Mouse (Mus musculus): ENCODE results near the gene Brip1. TPM values are rescaled to one million over a fixed set of nuclear protein-coding genes. Genes with fewer than 3 reads are reported as not detected.

The Brip1 gene
- polyA plus RNA-seq, 1 experiment from 2014 or later: 11.4 TPM

DNA sequence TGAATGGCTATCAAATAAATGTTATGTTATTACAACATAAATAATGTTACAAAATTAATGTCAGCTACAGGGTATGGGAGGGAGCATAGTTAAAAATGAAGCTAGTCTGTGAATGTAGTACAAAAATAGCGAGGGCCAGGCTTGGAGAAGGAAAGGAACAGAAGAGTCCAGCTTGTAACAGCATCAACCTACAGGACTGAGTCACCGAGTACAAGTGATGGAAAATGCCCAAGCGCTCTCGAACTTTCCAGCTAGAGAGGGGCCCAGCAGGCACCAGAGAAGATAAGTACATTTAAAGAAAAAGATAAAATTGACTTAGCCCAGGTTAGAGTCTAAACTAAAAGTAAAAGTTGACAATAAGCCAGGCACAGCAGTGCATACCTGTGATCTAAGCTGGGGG lies 116.5 kb downstream of the Brip1 start:
- Histone ChIP-seq H3K27ac (ENCODE audit: low read length) (no peak overlapping the region), H3K36me3 (ENCODE audit: control insufficient read depth, insufficient read depth, low read length) (no peaks in the 10 kb centered on the region), H3K9ac (ENCODE audit: low read length) (no peak overlapping the region), H3K4me3 (ENCODE audit: low read length) (no peak overlapping the region), H3K4me2 (ENCODE audit: low read depth, low read length) (no peak overlapping the region), H3K27me3 (ENCODE audit: control insufficient read depth, insufficient read depth, low read depth, low read length) (no peaks in the 10 kb centered on the region), H3K9me3 (ENCODE audit: control insufficient read depth, low read length) (no peaks in the 10 kb centered on the region), H3K4me1 (replicated peaks; ENCODE audit: control insufficient read depth, insufficient read depth, low read length) (peaks cover 3% of the 10 kb centered on the region)
- no peak for ATAC-seq (ENCODE audit: low read depth)
- 70% methylated on average over 4 of the region's 4 CpGs for WGBS

DNA sequence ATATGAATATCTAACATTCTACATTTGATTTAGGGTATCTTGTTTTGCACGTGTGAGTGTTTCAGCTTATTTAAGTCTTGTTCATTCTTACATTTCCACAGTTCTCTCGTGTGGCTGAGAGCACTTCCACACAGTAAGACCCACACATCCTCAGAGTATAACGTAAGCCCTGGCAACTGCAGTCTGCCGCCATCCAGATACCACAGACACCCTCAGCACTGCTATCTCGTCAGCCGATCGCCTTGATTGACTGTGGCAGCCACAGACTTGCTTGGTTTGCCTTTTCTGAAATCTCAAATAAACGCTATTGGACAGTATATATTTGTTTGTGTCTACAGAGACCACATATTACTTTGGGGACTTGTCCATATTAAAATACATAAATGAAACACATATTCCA lies 123.0 kb downstream of the Brip1 start:
- no peak overlapping the region for H3K27ac ChIP-seq (ENCODE audit: low read length)
- H3K4me3 ChIP-seq (ENCODE audit: low read length): no peak overlapping the region
- no peaks in the 10 kb centered on the region for H3K27me3 ChIP-seq (ENCODE audit: control insufficient read depth, insufficient read depth, low read depth, low read length)
- WGBS: 78% methylated on average over 8 of the region's 8 CpGs
- H3K4me1 ChIP-seq (replicated peaks; ENCODE audit: control insufficient read depth, insufficient read depth, low read length): no peaks in the 10 kb centered on the region
- H3K9me3 ChIP-seq (ENCODE audit: control insufficient read depth, low read length): no peaks in the 10 kb centered on the region
- no peak overlapping the region for H3K9ac ChIP-seq (ENCODE audit: low read length)
- H3K4me2 ChIP-seq (ENCODE audit: low read depth, low read length): no peak overlapping the region
- H3K36me3 ChIP-seq (ENCODE audit: control insufficient read depth, insufficient read depth, low read length): peaks cover 9% of the 10 kb centered on the region; the same call in 1 of the 2 replicates
- no peak for ATAC-seq (ENCODE audit: low read depth)

DNA sequence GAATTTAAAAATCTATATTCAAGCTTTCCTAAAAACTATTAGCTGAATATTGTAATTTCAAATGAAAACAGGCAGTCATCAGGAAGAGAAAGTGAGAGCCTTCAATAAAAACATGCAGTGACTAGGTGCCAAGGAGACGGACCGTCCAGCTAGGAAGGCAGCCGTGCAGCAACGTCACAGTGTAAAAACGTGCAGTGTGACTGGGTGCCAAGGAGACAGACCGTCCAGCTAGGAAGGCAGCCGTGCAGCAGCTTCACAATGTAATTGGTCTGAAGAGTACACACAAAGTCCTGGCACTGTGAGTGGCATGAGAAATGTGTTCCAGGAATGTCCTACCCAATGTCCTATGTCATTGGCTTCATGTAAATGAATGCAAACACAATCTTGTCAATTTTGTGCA lies 124.0 kb downstream of the Brip1 start:
- Histone ChIP-seq H3K4me1 (replicated peaks; ENCODE audit: control insufficient read depth, insufficient read depth, low read length) (no peaks in the 10 kb centered on the region), H3K27ac (ENCODE audit: low read length) (no peak overlapping the region), H3K9me3 (ENCODE audit: control insufficient read depth, low read length) (no peaks in the 10 kb centered on the region), H3K4me2 (ENCODE audit: low read depth, low read length) (no peak overlapping the region), H3K4me3 (ENCODE audit: low read length) (no peak overlapping the region), H3K9ac (ENCODE audit: low read length) (no peak overlapping the region), H3K36me3 (ENCODE audit: control insufficient read depth, insufficient read depth, low read length) (peaks cover 9% of the 10 kb centered on the region; the same call in 1 of the 2 replicates), H3K27me3 (ENCODE audit: control insufficient read depth, insufficient read depth, low read depth, low read length) (no peaks in the 10 kb centered on the region)
- 67% methylated on average over 7 of the region's 7 CpGs for WGBS
- no peak for ATAC-seq (ENCODE audit: low read depth)

GRCm38 (mm10) chr11:86076403-86076802 lies 124.6 kb downstream of the Brip1 start:
- no peak overlapping the region for H3K27ac ChIP-seq (ENCODE audit: low read length)
- ATAC-seq (ENCODE audit: low read depth): no peak
- no peak overlapping the region for H3K9ac ChIP-seq (ENCODE audit: low read length)
- H3K27me3 ChIP-seq (ENCODE audit: control insufficient read depth, insufficient read depth, low read depth, low read length): no peaks in the 10 kb centered on the region
- H3K36me3 ChIP-seq (ENCODE audit: control insufficient read depth, insufficient read depth, low read length): peaks cover 9% of the 10 kb centered on the region; the same call in 1 of the 2 replicates
- H3K4me2 ChIP-seq (ENCODE audit: low read depth, low read length): no peak overlapping the region
- no peaks in the 10 kb centered on the region for H3K9me3 ChIP-seq (ENCODE audit: control insufficient read depth, low read length)
- H3K4me3 ChIP-seq (ENCODE audit: low read length): no peak overlapping the region
- WGBS: 90% methylated on average over 5 of the region's 5 CpGs
- no peaks in the 10 kb centered on the region for H3K4me1 ChIP-seq (replicated peaks; ENCODE audit: control insufficient read depth, insufficient read depth, low read length)

DNA sequence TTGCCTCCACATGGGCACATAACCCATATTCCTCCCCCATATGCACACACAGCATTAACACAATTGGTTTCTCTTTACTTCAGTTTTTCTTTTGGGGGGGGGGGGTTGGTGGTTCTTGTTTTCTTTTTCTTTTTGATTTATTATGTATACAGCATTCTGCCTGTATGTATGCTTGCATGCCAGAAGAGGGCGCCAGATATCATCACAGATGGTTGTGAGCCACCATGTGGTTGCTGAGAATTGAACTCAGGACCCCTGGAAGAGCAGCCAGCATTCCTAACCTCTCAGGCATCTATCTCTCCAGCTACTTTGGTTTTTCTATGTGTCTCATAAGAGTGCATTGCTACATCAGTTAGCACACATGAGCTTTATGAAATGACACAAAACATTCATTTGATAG lies 125.6 kb downstream of the Brip1 start:
- Histone ChIP-seq H3K4me3 (ENCODE audit: low read length) (no peak overlapping the region), H3K4me1 (replicated peaks; ENCODE audit: control insufficient read depth, insufficient read depth, low read length) (no peaks in the 10 kb centered on the region), H3K27me3 (ENCODE audit: control insufficient read depth, insufficient read depth, low read depth, low read length) (no peaks in the 10 kb centered on the region), H3K36me3 (ENCODE audit: control insufficient read depth, insufficient read depth, low read length) (peaks cover 9% of the 10 kb centered on the region; the same call in 1 of the 2 replicates), H3K4me2 (ENCODE audit: low read depth, low read length) (no peak overlapping the region), H3K9ac (ENCODE audit: low read length) (no peak overlapping the region), H3K27ac (ENCODE audit: low read length) (no peak overlapping the region), H3K9me3 (ENCODE audit: control insufficient read depth, low read length) (no peaks in the 10 kb centered on the region)
- ATAC-seq (ENCODE audit: low read depth): no peak
- 72% methylated on average over 1 of the region's 1 CpGs for WGBS

DNA sequence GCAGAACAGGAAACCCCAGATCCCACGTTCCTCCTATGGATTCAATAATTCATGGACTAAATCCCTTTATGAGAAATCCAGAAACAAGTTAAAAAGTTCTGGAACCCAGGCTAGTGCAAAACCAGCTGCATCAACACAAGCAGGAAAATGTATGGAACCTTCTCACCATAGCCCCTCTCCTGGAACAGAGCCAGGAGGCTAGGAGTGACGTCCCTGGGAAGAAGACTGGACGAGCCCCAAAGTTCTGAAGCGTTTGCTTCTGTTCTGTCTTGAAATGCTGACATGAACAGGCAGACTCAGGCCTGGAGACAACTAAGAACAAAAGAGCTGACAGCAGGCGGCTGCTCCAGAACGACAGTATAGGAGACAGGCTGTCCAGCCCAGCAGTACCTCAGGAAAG lies 132.3 kb downstream of the Brip1 start:
- Histone ChIP-seq H3K36me3 (ENCODE audit: control insufficient read depth, insufficient read depth, low read length) (no peaks in the 10 kb centered on the region), H3K9ac (ENCODE audit: low read length) (no peak overlapping the region), H3K9me3 (ENCODE audit: control insufficient read depth, low read length) (no peaks in the 10 kb centered on the region), H3K27me3 (ENCODE audit: control insufficient read depth, insufficient read depth, low read depth, low read length) (no peaks in the 10 kb centered on the region), H3K4me3 (ENCODE audit: low read length) (no peak overlapping the region), H3K27ac (ENCODE audit: low read length) (no peak overlapping the region), H3K4me1 (replicated peaks; ENCODE audit: control insufficient read depth, insufficient read depth, low read length) (no peaks in the 10 kb centered on the region), H3K4me2 (ENCODE audit: low read depth, low read length) (no peak overlapping the region)
- ATAC-seq (ENCODE audit: low read depth): no peak
- WGBS: 51% methylated on average over 6 of the region's 6 CpGs

GRCm38 (mm10) chr11:86067154-86067553 lies 133.8 kb downstream of the Brip1 start:
- Histone ChIP-seq H3K9me3 (ENCODE audit: control insufficient read depth, low read length) (no peaks in the 10 kb centered on the region), H3K27me3 (ENCODE audit: control insufficient read depth, insufficient read depth, low read depth, low read length) (no peaks in the 10 kb centered on the region), H3K4me3 (ENCODE audit: low read length) (no peak overlapping the region), H3K27ac (ENCODE audit: low read length) (no peak overlapping the region), H3K4me2 (ENCODE audit: low read depth, low read length) (no peak overlapping the region), H3K9ac (ENCODE audit: low read length) (no peak overlapping the region), H3K36me3 (ENCODE audit: control insufficient read depth, insufficient read depth, low read length) (no peaks in the 10 kb centered on the region), H3K4me1 (replicated peaks; ENCODE audit: control insufficient read depth, insufficient read depth, low read length) (no peaks in the 10 kb centered on the region)
- no peak for ATAC-seq (ENCODE audit: low read depth)
- 66% methylated on average over 8 of the region's 8 CpGs for WGBS

GRCm38 (mm10) chr11:86064881-86065280 lies 136.1 kb downstream of the Brip1 start:
- ATAC-seq (ENCODE audit: low read depth): no peak
- H3K36me3 ChIP-seq (ENCODE audit: control insufficient read depth, insufficient read depth, low read length): peaks cover 2% of the 10 kb centered on the region; the same call in 1 of the 2 replicates
- no peak overlapping the region for H3K4me2 ChIP-seq (ENCODE audit: low read depth, low read length)
- H3K9ac ChIP-seq (ENCODE audit: low read length): no peak overlapping the region
- 86% methylated on average over 5 of the region's 5 CpGs for WGBS
- no peaks in the 10 kb centered on the region for H3K27me3 ChIP-seq (ENCODE audit: control insufficient read depth, insufficient read depth, low read depth, low read length)
- no peak overlapping the region for H3K27ac ChIP-seq (ENCODE audit: low read length)
- no peak overlapping the region for H3K4me3 ChIP-seq (ENCODE audit: low read length)
- no peaks in the 10 kb centered on the region for H3K4me1 ChIP-seq (replicated peaks; ENCODE audit: control insufficient read depth, insufficient read depth, low read length)
- no peaks in the 10 kb centered on the region for H3K9me3 ChIP-seq (ENCODE audit: control insufficient read depth, low read length)

- Histone ChIP-seq H3K9me3 (ENCODE audit: control insufficient read depth, low read length) (no peaks in the 10 kb centered on the region), H3K4me1 (replicated peaks; ENCODE audit: control insufficient read depth, insufficient read depth, low read length) (no peaks in the 10 kb centered on the region), H3K4me3 (ENCODE audit: low read length) (no peak overlapping the region), H3K27ac (ENCODE audit: low read length) (no peak overlapping the region), H3K27me3 (ENCODE audit: control insufficient read depth, insufficient read depth, low read depth, low read length) (no peaks in the 10 kb centered on the region), H3K4me2 (ENCODE audit: low read depth, low read length) (no peak overlapping the region), H3K36me3 (ENCODE audit: control insufficient read depth, insufficient read depth, low read length) (peaks cover 2% of the 10 kb centered on the region; the same call in 1 of the 2 replicates), H3K9ac (ENCODE audit: low read length) (no peak overlapping the region)
- ATAC-seq (ENCODE audit: low read depth): no peak
- WGBS: 85% methylated on average over 8 of the region's 8 CpGs
These were observed 139.8 kb downstream of the Brip1 start for GRCm38 (mm10) chr11:86061243-86061642.

DNA sequence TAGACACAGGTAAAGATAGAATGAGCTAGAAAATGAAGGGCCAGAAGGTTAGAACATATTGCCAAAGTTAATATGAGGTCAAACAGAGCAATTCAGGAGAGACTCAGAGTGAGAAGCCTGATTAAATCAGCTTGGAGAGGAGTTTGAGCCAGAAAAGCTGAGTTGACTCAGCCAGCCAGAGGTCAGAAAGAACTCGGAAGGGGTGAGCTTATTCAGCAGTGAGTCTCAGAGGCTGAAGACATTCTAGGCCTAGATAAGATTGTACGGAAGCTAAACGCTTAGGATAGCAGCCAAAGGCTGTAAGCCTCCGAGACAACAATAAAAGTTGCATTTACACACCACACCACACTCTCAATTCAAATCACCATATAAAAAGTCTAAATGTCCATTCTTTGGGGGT lies 141.9 kb downstream of the Brip1 start:
- 52% methylated on average over 4 of the region's 4 CpGs for WGBS
- no peaks in the 10 kb centered on the region for H3K9me3 ChIP-seq (ENCODE audit: control insufficient read depth, low read length)
- H3K4me3 ChIP-seq (ENCODE audit: low read length): no peak overlapping the region
- no peaks in the 10 kb centered on the region for H3K4me1 ChIP-seq (replicated peaks; ENCODE audit: control insufficient read depth, insufficient read depth, low read length)
- peaks cover 2% of the 10 kb centered on the region; the same call in 1 of the 2 replicates for H3K36me3 ChIP-seq (ENCODE audit: control insufficient read depth, insufficient read depth, low read length)
- no peak overlapping the region for H3K27ac ChIP-seq (ENCODE audit: low read length)
- H3K27me3 ChIP-seq (ENCODE audit: control insufficient read depth, insufficient read depth, low read depth, low read length): no peaks in the 10 kb centered on the region
- no peak overlapping the region for H3K4me2 ChIP-seq (ENCODE audit: low read depth, low read length)
- ATAC-seq (ENCODE audit: low read depth): no peak
- no peak overlapping the region for H3K9ac ChIP-seq (ENCODE audit: low read length)
